ENCODE assay signal across 9 mouse cellular contexts in the genomic region with DNA sequence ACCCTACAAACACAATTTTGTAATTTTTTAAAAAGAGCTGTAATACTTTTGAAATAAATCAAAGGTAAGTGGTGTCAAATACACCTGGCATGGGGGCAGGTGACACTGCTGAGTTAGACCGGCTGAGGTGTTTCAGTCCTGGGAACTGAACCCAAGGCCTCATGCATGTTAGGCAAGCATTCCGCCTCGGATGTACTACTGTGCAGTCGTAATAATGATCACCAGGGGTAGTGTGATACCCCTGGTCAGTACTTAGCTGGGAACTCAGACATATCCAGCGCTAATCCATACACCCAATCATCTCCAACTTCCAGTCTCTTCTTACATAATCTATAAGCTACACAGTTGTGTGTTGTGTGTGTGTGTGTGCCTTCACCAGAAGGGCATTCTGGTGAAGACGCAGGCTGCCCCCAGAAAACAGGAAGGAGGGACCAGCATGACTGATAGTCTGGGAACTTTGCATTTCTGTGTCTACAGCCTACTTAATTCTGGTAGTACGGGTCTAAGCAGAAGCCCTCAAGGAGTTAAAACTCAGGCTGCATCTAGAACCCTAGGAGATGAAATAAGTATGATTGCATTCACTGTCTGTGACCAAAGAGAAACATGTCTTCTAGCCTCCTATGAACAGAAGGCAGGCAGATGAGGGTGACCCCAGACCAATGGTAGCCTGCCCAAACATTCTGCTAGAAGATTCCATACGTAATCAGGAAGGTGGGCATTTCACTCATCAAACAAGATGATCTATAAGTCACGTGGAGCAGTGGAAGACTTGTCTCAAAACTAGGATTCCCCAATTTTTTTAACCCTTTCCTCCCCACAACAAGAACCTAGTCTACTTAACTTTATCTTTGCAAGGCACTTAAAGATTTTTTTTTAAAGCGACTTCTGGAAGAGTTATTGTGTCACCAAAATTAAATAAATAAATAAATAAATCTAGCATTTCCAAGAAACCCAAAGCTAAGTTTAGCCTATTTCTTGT. TPM values are rescaled to one million over a fixed set of nuclear protein-coding genes. Genes with fewer than 3 reads are reported as not detected.
DNase-seq lines count a peak whose midpoint lies in the region; ATAC-seq lines count a peak whose summit lies in the region.
"Had no signal": no experiment of that assay in that cellular context is flagged by ENCODE, and none has a peak within 500 bp of the region (broad histone marks: within the 10 kb centered on the region; RNA-seq: fewer than 3 reads in every experiment).

No protein-coding gene starts in this region.

- H3K27me3 ChIP-seq in erythroblast, embryonic 14.5 days (ENCODE audit: control insufficient read depth) = no peaks in the 10 kb centered on the region
- 0 out of 2 replicates have a peak, but pooled peaks cover 5% of the 10 kb centered on the region for H3K27me3 ChIP-seq in midbrain, embryonic 12.5 days
- no peaks in the 10 kb centered on the region for H3K27me3 ChIP-seq in midbrain, embryonic 10.5 days (ENCODE audit: low read depth, poor library complexity, severe bottlenecking)
- no peaks in the 10 kb centered on the region for H3K27me3 ChIP-seq in intestine, embryonic 15.5 days (replicated peaks)
- H3K27me3 ChIP-seq in stomach, embryonic 14.5 days (ENCODE audit: control insufficient read depth, insufficient read depth, low read length) = no peaks in the 10 kb centered on the region

- no peaks in the 10 kb centered on the region for H3K9me3 ChIP-seq in erythroblast, embryonic 14.5 days (ENCODE audit: control insufficient read depth, low read length)
- H3K9me3 ChIP-seq in midbrain, embryonic 12.5 days = no peaks in the 10 kb centered on the region
- H3K9me3 ChIP-seq in midbrain, embryonic 10.5 days (replicated peaks) = no peaks in the 10 kb centered on the region
- no peaks in the 10 kb centered on the region for H3K9me3 ChIP-seq in intestine, embryonic 15.5 days
- no peaks in the 10 kb centered on the region for H3K9me3 ChIP-seq in stomach, embryonic 14.5 days (ENCODE audit: control insufficient read depth, low read depth, low read length)

- H3K4me3 ChIP-seq in erythroblast, embryonic 14.5 days (replicated peaks) = peak overlapping the region; percentile 94
- no peak overlapping the region for H3K4me3 ChIP-seq in midbrain, embryonic 12.5 days
- H3K4me3 ChIP-seq in midbrain, embryonic 10.5 days = no peak overlapping the region
- peak overlapping the region; percentile 17 for H3K4me3 ChIP-seq in intestine, embryonic 15.5 days (replicated peaks)
- no peak overlapping the region for H3K4me3 ChIP-seq in stomach, embryonic 14.5 days (ENCODE audit: low read depth, low read length)

- peaks cover 84% of the 10 kb centered on the region for H3K4me1 ChIP-seq in erythroblast, embryonic 14.5 days (ENCODE audit: control insufficient read depth)
- H3K4me1 ChIP-seq in midbrain, embryonic 12.5 days = peaks cover 74% of the 10 kb centered on the region
- peaks cover 87% of the 10 kb centered on the region for H3K4me1 ChIP-seq in midbrain, embryonic 10.5 days
- peaks cover 32% of the 10 kb centered on the region for H3K4me1 ChIP-seq in intestine, embryonic 15.5 days (replicated peaks)
- H3K4me1 ChIP-seq in stomach, embryonic 14.5 days (ENCODE audit: control insufficient read depth, insufficient read depth, low read length) = peaks cover 26% of the 10 kb centered on the region; the same call in 1 of the 2 replicates

- H3K9ac ChIP-seq in midbrain, embryonic 12.5 days (replicated peaks) = no peak overlapping the region
- H3K9ac ChIP-seq in intestine, embryonic 15.5 days = peak overlapping the region; percentile 34; the same call in 1 of the 2 replicates
- H3K9ac ChIP-seq in stomach, embryonic 14.5 days (replicated peaks; ENCODE audit: low read depth, low read length) = no peak overlapping the region

- no peak for DNase-seq in midbrain, embryonic 10.5 days (ENCODE audit: low spot score)
- no peak for DNase-seq in urinary bladder, adult 2 months (ENCODE audit: low spot score)
- no peak for DNase-seq in spleen, adult 12 weeks (ENCODE audit: low spot score)
- DNase-seq: lung, postnatal 14 days had no signal

- WGBS in midbrain, embryonic 12.5 days = 87% methylated on average over 10 of the region's 10 CpGs
- 82% methylated on average over 10 of the region's 10 CpGs for WGBS in midbrain, embryonic 10.5 days
- WGBS in intestine, embryonic 15.5 days = 53% methylated on average over 10 of the region's 10 CpGs
- 58% methylated on average over 10 of the region's 10 CpGs for WGBS in stomach, embryonic 14.5 days

- peak overlapping the region; percentile 4 for H3K4me2 ChIP-seq in midbrain, embryonic 12.5 days (replicated peaks)
- H3K4me2 ChIP-seq in intestine, embryonic 15.5 days (replicated peaks) = peak overlapping the region; percentile 79
- peak overlapping the region; percentile 98; the same call in 1 of the 2 replicates for H3K4me2 ChIP-seq in stomach, embryonic 14.5 days (replicated peaks; ENCODE audit: low read depth, low read length)

- no peak overlapping the region for H3K27ac ChIP-seq in midbrain, embryonic 12.5 days (replicated peaks)
- no peak overlapping the region for H3K27ac ChIP-seq in midbrain, embryonic 10.5 days (replicated peaks)
- H3K27ac ChIP-seq in intestine, embryonic 15.5 days = peak overlapping the region; percentile 71
- no peak overlapping the region; the same call in 1 of the 2 replicates for H3K27ac ChIP-seq in stomach, embryonic 14.5 days (ENCODE audit: low read length)

- no peak for ATAC-seq in erythroblast, adult 5-6 weeks (replicated peaks; ENCODE audit: low FRiP score, poor library complexity, severe bottlenecking)
- no peak for ATAC-seq in midbrain, embryonic 12.5 days (ENCODE audit: low FRiP score, low read depth)
- ATAC-seq in intestine, embryonic 15.5 days = no peak
- ATAC-seq in stomach, embryonic 14.5 days (ENCODE audit: insufficient number of reproducible peaks, insufficient read depth, low FRiP score, low read depth) = no peak

- H3K36me3 ChIP-seq in erythroblast, embryonic 14.5 days (ENCODE audit: control insufficient read depth) = peaks cover 47% of the 10 kb centered on the region
- 0 out of 2 replicates have a peak, but pooled peaks cover 6% of the 10 kb centered on the region for H3K36me3 ChIP-seq in midbrain, embryonic 12.5 days
- H3K36me3 ChIP-seq in midbrain, embryonic 10.5 days = peaks cover 30% of the 10 kb centered on the region
- H3K36me3 ChIP-seq in intestine, embryonic 15.5 days = peaks cover 6% of the 10 kb centered on the region; the same call in 1 of the 2 replicates
- peaks cover 27% of the 10 kb centered on the region for H3K36me3 ChIP-seq in stomach, embryonic 14.5 days (ENCODE audit: control insufficient read depth, insufficient read depth, low read length)

RNA-seq across cellular contexts. Expression of a gene that starts 6.9 kb away (rescaled TPM):
- 1.2 and 1.3 TPM in 2 replicates for polyA plus RNA-seq in erythroblast, embryonic 14.5 days (2012)
- 21.3 and 34.7 TPM in 2 replicates for total RNA-seq in erythroblast, adult 5-6 weeks (2015; ENCODE audit: low replicate concordance)
- 19.5 and 25.1 TPM in 2 replicates for total RNA-seq in erythroblast, adult 5-6 weeks (2017; ENCODE audit: low replicate concordance)
- 7.5 and 7.7 TPM in 2 replicates for polyA plus RNA-seq in midbrain, embryonic 12.5 days (2016; fragmentation: Nextera tagmentation; extraction: Ambion mirVana)
- polyA plus RNA-seq in midbrain, embryonic 10.5 days (2016; fragmentation: Nextera tagmentation; extraction: Ambion mirVana) = 3.8 and 4.0 TPM in 2 replicates
- 14.1 and 16.1 TPM in 2 replicates for polyA plus RNA-seq in intestine, embryonic 15.5 days (2015; fragmentation: Nextera tagmentation; extraction: Ambion mirVana)
- 9.7 and 10.0 TPM in 2 replicates for polyA plus RNA-seq in stomach, embryonic 14.5 days (2014; fragmentation: Nextera tagmentation; extraction: Ambion mirVana)
- 33.4 and 35.5 TPM in 2 replicates for polyA plus RNA-seq in urinary bladder, adult 2 months (2012; rRNA removed)

Comparison
In these comparisons a context has a peak if more than half of its experiments do, and no peak if none do; other contexts are left out.
1. H3K4me3 ChIP-seq: peak in erythroblast, embryonic 14.5 days (single experiment) and intestine, embryonic 15.5 days (single experiment); none in midbrain, embryonic 12.5 days (single experiment), midbrain, embryonic 10.5 days (single experiment) and stomach, embryonic 14.5 days (single experiment).
2. H3K4me2 ChIP-seq: peak in every context shown above with its lines; median percentile 98 in stomach, embryonic 14.5 days; 79 in intestine, embryonic 15.5 days; 4 in midbrain, embryonic 12.5 days.